12 mouse cellular contexts compared by ENCODE assay signal in genomic region chr12:56612761-56613437, GRCm38 (mm10). TPM values are rescaled to one million over a fixed set of nuclear protein-coding genes. Genes with fewer than 3 reads are reported as not detected.
DNase-seq lines count a peak whose midpoint lies in the region; ATAC-seq and TF ChIP-seq lines count a peak whose summit lies in the region.
"Had no signal": no experiment of that assay in that cellular context is flagged by ENCODE, and none has a peak within 500 bp of the region (broad histone marks: within the 10 kb centered on the region; RNA-seq: fewer than 3 reads in every experiment).

TSS of gene Nkx2-9 (minus strand) at chr12:56613284.

- H3K4me2 ChIP-seq in kidney, embryonic 15.5 days = peak within 1 kb of the TSS; percentile 62
- peak within 1 kb of the TSS; percentile 67 for H3K4me2 ChIP-seq in embryonic facial prominence, embryonic 15.5 days (replicated peaks)
- peak within 1 kb of the TSS; percentile 45 for H3K4me2 ChIP-seq in neural tube, embryonic 14.5 days (ENCODE audit: low read depth, low read length)

- no peaks in the 10 kb centered on the region for H3K36me3 ChIP-seq in kidney, embryonic 15.5 days
- H3K36me3 ChIP-seq in embryonic facial prominence, embryonic 15.5 days = no peaks in the 10 kb centered on the region
- H3K36me3 ChIP-seq in limb, embryonic 10.5 days = no peaks in the 10 kb centered on the region
- H3K36me3 ChIP-seq in neural tube, embryonic 14.5 days (ENCODE audit: control insufficient read depth, insufficient read depth, low read length) = no peaks in the 10 kb centered on the region
- H3K36me3 ChIP-seq in kidney, adult 2 months (ENCODE audit: control insufficient read depth, insufficient read depth, low read length) = no peaks in the 10 kb centered on the region

- no peak for TF ChIP-seq CTCF in kidney, adult 2 months (conservative IDR thresholded peaks at IDR 0.05; ENCODE audit: insufficient read depth, insufficient read length, low read depth, low read length)

- ATAC-seq in kidney, embryonic 15.5 days (replicated peaks; ENCODE audit: low FRiP score) = 0 out of 2 replicates have a peak, but pooled peaks have one; percentile 29
- ATAC-seq in embryonic facial prominence, embryonic 15.5 days (ENCODE audit: insufficient number of reproducible peaks, low FRiP score, low TSS enrichment, low read depth) = no peak
- ATAC-seq in neural tube, embryonic 14.5 days (ENCODE audit: low read depth) = 0 out of 2 replicates have a peak, but pooled peaks have one; percentile 33

- under 1% methylated on average over 33 of the region's 40 CpGs for WGBS in kidney, embryonic 15.5 days
- WGBS in embryonic facial prominence, embryonic 15.5 days = under 1% methylated on average over 39 of the region's 40 CpGs
- under 1% methylated on average over 40 of the region's 40 CpGs for WGBS in limb, embryonic 10.5 days
- under 1% methylated on average over 39 of the region's 40 CpGs for WGBS in neural tube, embryonic 14.5 days
- 2% methylated on average over 40 of the region's 40 CpGs for WGBS in kidney, adult 2 months

- H3K27me3 ChIP-seq in kidney, embryonic 15.5 days = peaks cover 94% of the 10 kb centered on the region
- H3K27me3 ChIP-seq in embryonic facial prominence, embryonic 15.5 days = peaks cover 90% of the 10 kb centered on the region
- peaks cover 98% of the 10 kb centered on the region for H3K27me3 ChIP-seq in limb, embryonic 10.5 days (ENCODE audit: low read depth, poor library complexity, severe bottlenecking)
- H3K27me3 ChIP-seq in neural tube, embryonic 14.5 days (ENCODE audit: control insufficient read depth, insufficient read depth, low read length) = peaks cover 83% of the 10 kb centered on the region
- peaks cover 8% of the 10 kb centered on the region; the same call in 1 of the 2 replicates for H3K27me3 ChIP-seq in kidney, adult 2 months (replicated peaks; ENCODE audit: control insufficient read depth, insufficient read depth, low read length)

- H3K9ac ChIP-seq in kidney, embryonic 15.5 days = no peak within 1 kb of the TSS
- no peak within 1 kb of the TSS for H3K9ac ChIP-seq in embryonic facial prominence, embryonic 15.5 days
- no peak within 1 kb of the TSS for H3K9ac ChIP-seq in neural tube, embryonic 14.5 days (replicated peaks; ENCODE audit: low read depth, low read length)

- H3K9me3 ChIP-seq in kidney, embryonic 15.5 days (replicated peaks) = no peaks in the 10 kb centered on the region
- H3K9me3 ChIP-seq in embryonic facial prominence, embryonic 15.5 days (replicated peaks) = no peaks in the 10 kb centered on the region
- no peaks in the 10 kb centered on the region for H3K9me3 ChIP-seq in limb, embryonic 10.5 days (replicated peaks)
- H3K9me3 ChIP-seq in neural tube, embryonic 14.5 days (ENCODE audit: control insufficient read depth, low read length) = no peaks in the 10 kb centered on the region

- H3K27ac ChIP-seq in kidney, embryonic 15.5 days = no peak within 1 kb of the TSS
- H3K27ac ChIP-seq in embryonic facial prominence, embryonic 15.5 days (replicated peaks) = no peak within 1 kb of the TSS
- no peak within 1 kb of the TSS for H3K27ac ChIP-seq in limb, embryonic 10.5 days
- no peak within 1 kb of the TSS for H3K27ac ChIP-seq in neural tube, embryonic 14.5 days (ENCODE audit: low read depth, low read length)
- H3K27ac ChIP-seq in kidney, adult 2 months (ENCODE audit: insufficient read depth, low read depth, low read length) = no peak within 1 kb of the TSS

- H3K4me3 ChIP-seq in kidney, embryonic 15.5 days (replicated peaks) = peak within 1 kb of the TSS; percentile 34
- peak within 1 kb of the TSS; percentile 38 for H3K4me3 ChIP-seq in embryonic facial prominence, embryonic 15.5 days (replicated peaks)
- H3K4me3 ChIP-seq in limb, embryonic 10.5 days = peak within 1 kb of the TSS; percentile 44
- H3K4me3 ChIP-seq in neural tube, embryonic 14.5 days (ENCODE audit: low read depth, low read length) = peak within 1 kb of the TSS; percentile 21; the same call in 1 of the 2 replicates
- H3K4me3 ChIP-seq in kidney, adult 2 months (ENCODE audit: insufficient read depth, low read depth, low read length) = no peak within 1 kb of the TSS

- H3K4me1 ChIP-seq in kidney, embryonic 15.5 days = peaks cover 20% of the 10 kb centered on the region
- H3K4me1 ChIP-seq in embryonic facial prominence, embryonic 15.5 days = peaks cover 18% of the 10 kb centered on the region
- H3K4me1 ChIP-seq in limb, embryonic 10.5 days = peaks cover 19% of the 10 kb centered on the region
- peaks cover 5% of the 10 kb centered on the region for H3K4me1 ChIP-seq in neural tube, embryonic 14.5 days (ENCODE audit: control insufficient read depth, insufficient read depth, low read length)
- H3K4me1 ChIP-seq in kidney, adult 2 months (ENCODE audit: control insufficient read depth, insufficient read depth, low read length) = no peaks in the 10 kb centered on the region

- DNase-seq in kidney, postnatal 25 days = no peak
- peak; percentile 60 for DNase-seq in limb, embryonic 10.5 days (ENCODE audit: low spot score)
- no peak for DNase-seq in right cerebral cortex, postnatal 36 days (ENCODE audit: low spot score in 2 of 2)
- no peak for DNase-seq in kidney, adult 2 months
- DNase-seq in left cerebral cortex, adult 9 months (ENCODE audit: low spot score in 2 of 2) = no peak
- DNase-seq: cerebellum, adult 9-10 months; gastrocnemius, postnatal 14 days; right cerebral cortex, postnatal 25 days had no signal

- TF ChIP-seq POLR2A in kidney, adult 2 months (IDR thresholded peaks at IDR 0.05; ENCODE audit: low read depth, low read length) = no peak

RNA-seq across cellular contexts. Expression of gene Nkx2-9, which starts in this region (rescaled TPM):
- polyA plus RNA-seq in kidney, embryonic 15.5 days (2015; fragmentation: Nextera tagmentation; extraction: Ambion mirVana) = not detected in 2 replicates
- not detected in 2 replicates for polyA plus RNA-seq in embryonic facial prominence, embryonic 15.5 days (2015; fragmentation: Nextera tagmentation; extraction: Ambion mirVana)
- polyA plus RNA-seq in limb, embryonic 10.5 days (2016; fragmentation: Nextera tagmentation; extraction: Ambion mirVana) = not detected in 2 replicates
- not detected in 2 replicates for polyA plus RNA-seq in neural tube, embryonic 14.5 days (2014; fragmentation: Nextera tagmentation; extraction: Ambion mirVana)
- not detected in 2 replicates for polyA plus RNA-seq in kidney, adult 2 months (2012; rRNA removed)
- polyA plus RNA-seq: liver, adult 2 months had no signal

Comparison
In these comparisons a context has a peak if more than half of its experiments do, and no peak if none do; other contexts are left out.
1. Peak in ATAC-seq, H3K4me3 ChIP-seq and H3K4me2 ChIP-seq in kidney, embryonic 15.5 days; RNA of the gene not detected or under 1 TPM.
2. Peak in DNase-seq and H3K4me3 ChIP-seq in limb, embryonic 10.5 days; RNA of the gene not detected or under 1 TPM.
3. Peak in ATAC-seq, H3K4me3 ChIP-seq and H3K4me2 ChIP-seq in neural tube, embryonic 14.5 days; RNA of the gene not detected or under 1 TPM.